In genomic region chr11:82949036-82949435, GRCm38 (mm10) we compare ENCODE assay signal across 23 mouse cellular contexts. TPM values are rescaled to one million over a fixed set of nuclear protein-coding genes. Genes with fewer than 3 reads are reported as not detected.
DNase-seq lines count a peak whose midpoint lies in the region; ATAC-seq lines count a peak whose summit lies in the region.
"Had no signal": no experiment of that assay in that cellular context is flagged by ENCODE, and none has a peak within 500 bp of the region (broad histone marks: within the 10 kb centered on the region; RNA-seq: fewer than 3 reads in every experiment).

No protein-coding gene starts in this region.

- no peaks in the 10 kb centered on the region for H3K9me3 ChIP-seq in kidney, embryonic 16.5 days (ENCODE audit: low read length)
- H3K9me3 ChIP-seq: embryonic facial prominence, embryonic 15.5 days; forebrain, embryonic 10.5 days; G1E; heart, embryonic 15.5 days; neural tube, embryonic 13.5 days had no signal

- no peak overlapping the region for H3K27ac ChIP-seq in kidney, embryonic 16.5 days (ENCODE audit: low read length)
- H3K27ac ChIP-seq: embryonic facial prominence, embryonic 15.5 days; forebrain, embryonic 10.5 days; heart, embryonic 15.5 days; neural tube, embryonic 13.5 days had no signal

- H3K27me3 ChIP-seq in kidney, embryonic 16.5 days (ENCODE audit: insufficient read depth, low read length): peaks cover 26% of the 10 kb centered on the region

- no peaks in the 10 kb centered on the region for H3K36me3 ChIP-seq in kidney, embryonic 16.5 days (ENCODE audit: insufficient read depth, low read length)
- H3K36me3 ChIP-seq: embryonic facial prominence, embryonic 15.5 days; forebrain, embryonic 10.5 days; G1E; heart, embryonic 15.5 days; neural tube, embryonic 13.5 days had no signal

- H3K9ac ChIP-seq in kidney, embryonic 16.5 days (replicated peaks; ENCODE audit: low read length): no peak overlapping the region
- H3K9ac ChIP-seq: embryonic facial prominence, embryonic 15.5 days; heart, embryonic 15.5 days; neural tube, embryonic 13.5 days had no signal

- ATAC-seq in kidney, embryonic 16.5 days (ENCODE audit: low FRiP score, low TSS enrichment): no peak
- ATAC-seq: CD4-positive, CD25-positive, alpha-beta regulatory T cell, adult 4 months had no signal

- no peak overlapping the region for H3K4me2 ChIP-seq in kidney, embryonic 16.5 days (replicated peaks; ENCODE audit: low read depth, low read length)
- H3K4me2 ChIP-seq: embryonic facial prominence, embryonic 15.5 days; heart, embryonic 15.5 days; liver, embryonic 11.5 days; midbrain, embryonic 11.5 days; neural tube, embryonic 13.5 days had no signal

- DNase-seq in adrenal gland, adult (ENCODE audit: inconsistent age in 2 of 2, low spot score in 1 of 2): peak; percentile 13 to 69
- DNase-seq in adrenal gland, postnatal 14 days: no peak
- peak; percentile 40 for DNase-seq in kidney, adult 11 months
- DNase-seq in kidney, postnatal 14 days: peak; percentile 59
- peak; percentile 21 for DNase-seq in lung, postnatal 14 days
- no peak for DNase-seq in right cerebral cortex, adult 2 months (ENCODE audit: low spot score in 2 of 2)
- DNase-seq in thymus, postnatal 14 days: no peak
- DNase-seq: cerebellum, postnatal 14 days; embryo, embryonic 11 days; gastrocnemius, postnatal 14 days; right cerebral cortex, postnatal 14 days; thymus, postnatal 4 days had no signal

- WGBS in kidney, embryonic 16.5 days: 68% methylated on average over 9 of the region's 9 CpGs

- H3K4me3 ChIP-seq in kidney, embryonic 16.5 days (ENCODE audit: low read length): no peak overlapping the region
- H3K4me3 ChIP-seq: embryonic facial prominence, embryonic 15.5 days; forebrain, embryonic 10.5 days; heart, embryonic 15.5 days; neural tube, embryonic 13.5 days had no signal

- H3K4me1 ChIP-seq in kidney, embryonic 16.5 days (ENCODE audit: insufficient read depth, low read length): peaks cover 16% of the 10 kb centered on the region

RNA-seq across cellular contexts. Expression of gene Slfn5, which starts 2.1 kb away (rescaled TPM):
- total RNA-seq in adrenal gland, postnatal 14 days (2021): 56.2 and 66.5 TPM in 2 replicates
- polyA plus RNA-seq in kidney, embryonic 16.5 days (2015; fragmentation: Nextera tagmentation; extraction: Ambion mirVana): 7.8 and 9.6 TPM in 2 replicates

RNA-seq across cellular contexts. Expression of gene Unc45b, which starts 38.7 kb away (rescaled TPM):
- total RNA-seq in adrenal gland, postnatal 14 days (2021): 18.7 and 24.2 TPM in 2 replicates
- 5.1 and 7.3 TPM in 2 replicates for polyA plus RNA-seq in kidney, embryonic 16.5 days (2015; fragmentation: Nextera tagmentation; extraction: Ambion mirVana)

RNA-seq across cellular contexts. Expression of gene Nle1, which starts 40.8 kb away (rescaled TPM):
- total RNA-seq in adrenal gland, postnatal 14 days (2021): 17.7 and 26.5 TPM in 2 replicates
- polyA plus RNA-seq in kidney, embryonic 16.5 days (2015; fragmentation: Nextera tagmentation; extraction: Ambion mirVana): 36.1 and 40.5 TPM in 2 replicates

RNA-seq across cellular contexts. Expression of gene Slfn9, which starts 42.6 kb away (rescaled TPM):
- total RNA-seq in adrenal gland, postnatal 14 days (2021): 10.8 and 10.9 TPM in 2 replicates
- 18.1 and 18.2 TPM in 2 replicates for polyA plus RNA-seq in kidney, embryonic 16.5 days (2015; fragmentation: Nextera tagmentation; extraction: Ambion mirVana)
- polyA plus RNA-seq: G1E had no signal

RNA-seq across cellular contexts. Expression of gene Fndc8, which starts 57.1 kb away (rescaled TPM):
- 0.15 and 0.23 TPM in 2 replicates for total RNA-seq in adrenal gland, postnatal 14 days (2021)
- 0.26 and 0.51 TPM in 2 replicates for polyA plus RNA-seq in kidney, embryonic 16.5 days (2015; fragmentation: Nextera tagmentation; extraction: Ambion mirVana)
- total RNA-seq: gastrocnemius, postnatal 14 days; layer of hippocampus, postnatal 14 days; left cerebral cortex, postnatal 36 days had no signal
- polyA plus RNA-seq: G1E had no signal

Comparison
In these comparisons a context has a peak if more than half of its experiments do, and no peak if none do; other contexts are left out.
1. DNase-seq: peak in adrenal gland, adult (2 of 2), kidney, adult 11 months (single experiment), kidney, postnatal 14 days (single experiment) and lung, postnatal 14 days (single experiment); none in adrenal gland, postnatal 14 days (single experiment), right cerebral cortex, adult 2 months (0 of 2) and thymus, postnatal 14 days (single experiment).